Mouse (Mus musculus): ENCODE measurements at regions not wholly inside any gene's neighbourhood (a gene's known extent, or its start where the extent isn't known, plus 50 kb on each side); places are given as distances from the start of the nearest gene placed in this dataset.

DNA sequence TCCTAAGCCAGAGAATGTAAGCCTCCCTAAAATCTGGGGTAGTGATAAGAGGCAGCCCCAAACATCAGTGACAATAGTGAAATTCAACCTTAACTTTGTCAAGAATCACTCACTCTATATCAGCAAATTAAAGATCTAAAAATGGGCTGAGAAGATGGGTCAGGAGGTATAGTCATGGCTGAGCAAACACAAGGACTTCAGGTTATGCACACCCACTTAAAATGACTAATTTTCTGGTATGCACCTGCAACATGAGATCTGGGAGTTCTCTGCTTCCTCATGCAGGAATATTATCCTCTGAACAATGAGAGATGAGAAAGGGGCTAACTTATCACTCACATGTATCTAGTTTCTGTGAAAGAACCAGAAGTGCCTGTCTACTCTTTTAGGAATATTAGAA lies 619.9 kb upstream of the Adgrl4 start:
- TF ChIP-seq CTCF (IDR thresholded peaks at IDR 0.05), result no peak
- TF ChIP-seq EP300 (IDR thresholded peaks at IDR 0.05; ENCODE audit: insufficient read depth, low read depth, low read length), result no peak
- no peak for TF ChIP-seq POLR2A (IDR thresholded peaks at IDR 0.05; ENCODE audit: insufficient read depth, low read depth, low read length)

Measured in heart, adult 2 months (tissue).